Mouse (Mus musculus): ENCODE data around the gene Sh3gl3. TPM values are rescaled to one million over a fixed set of nuclear protein-coding genes. Genes with fewer than 3 reads are reported as not detected.

Gene Sh3gl3
- total and polyA plus RNA-seq, 3 experiments = not detected

DNA sequence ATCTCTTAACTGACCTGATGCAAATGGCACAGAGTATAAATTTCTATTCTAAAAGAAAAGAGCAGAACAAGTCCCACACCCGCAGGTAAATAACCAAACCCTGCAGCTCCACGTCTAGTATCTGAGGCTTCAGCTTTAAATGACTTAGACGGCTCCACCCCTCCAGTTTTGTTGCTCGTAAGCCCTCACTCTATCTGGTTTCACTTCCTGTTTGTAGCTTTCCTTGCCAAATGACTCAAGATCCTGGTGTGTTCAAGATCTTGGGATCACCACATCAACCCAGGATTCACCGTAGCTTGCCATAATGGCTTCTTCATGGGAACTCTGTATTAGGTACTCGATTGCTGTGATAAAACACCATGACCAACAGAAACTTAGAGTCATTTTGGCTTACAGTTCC is 157.2 kb downstream of the Sh3gl3 start:
- Histone ChIP-seq H3K4me1 (ENCODE audit: control insufficient read depth in 1 of 2, insufficient read depth in 2 of 2) (peaks cover 0 to 7% of the 10 kb centered on the region in 2 experiments; a peak in 1 of 4 replicates), H3K79me2 (replicated peaks; ENCODE audit: control insufficient read depth, extremely low read depth, insufficient read depth, poor library complexity, severe bottlenecking) (no peaks in the 10 kb centered on the region), H3K4me3 (replicated peaks in 1 of 3; ENCODE audit: low read depth in 2 of 3, low read length in 2 of 3, poor library complexity in 1 of 3) (no peak overlapping the region), H3K9me3 (replicated peaks; ENCODE audit: low read length) (peaks cover 3% of the 10 kb centered on the region), H3K4me2 (ENCODE audit: insufficient read depth, low read depth, poor library complexity, severe bottlenecking) (no peak overlapping the region), H3K36me3 (replicated peaks in 1 of 2; ENCODE audit: control insufficient read depth in 1 of 2, insufficient read depth in 1 of 2, low read length in 1 of 2) (no peaks in the 10 kb centered on the region), H3K9ac (ENCODE audit: insufficient read depth, low read depth) (no peak overlapping the region), H3K27me3 (replicated peaks) (peaks cover 2% of the 10 kb centered on the region), H3K27ac (ENCODE audit: insufficient read depth, low read depth) (no peak overlapping the region)
- dilution Hi-C loops (cut with MboI; ENCODE audit: extremely low pct_ligation_motif_present, extremely low pct_unique_long_range_greater_than_20kb, low sequenced_read_pairs) (no loop called here), in situ Hi-C loops (cut with MboI; ENCODE audit: low pct_ligation_motif_present, low pct_unique_long_range_greater_than_20kb, low sequenced_read_pairs) (no loop called here)
- TF ChIP-seq HCFC1 (IDR thresholded peaks at IDR 0.05; ENCODE audit: low read depth, low read length) (no peak), NELFE (IDR thresholded peaks at IDR 0.05; ENCODE audit: low read depth, low read length) (no peak), JUND (conservative IDR thresholded peaks at IDR 0.05; ENCODE audit: low read depth, low read length) (no peak), CTCF (conservative IDR thresholded peaks at IDR 0.05 in 1 of 2, IDR thresholded peaks at IDR 0.05 in 1 of 2; ENCODE audit: low read depth in 2 of 2, low read length in 2 of 2) (no peak), CHD1 (IDR thresholded peaks at IDR 0.05; ENCODE audit: low read depth, low read length) (no peak), ZMIZ1 (IDR thresholded peaks at IDR 0.05; ENCODE audit: low read depth, low read length) (no peak), MAX (IDR thresholded peaks at IDR 0.05; ENCODE audit: low read length) (no peak), EP300 (IDR thresholded peaks at IDR 0.05; ENCODE audit: low read length) (0 out of 2 replicates have a peak, but pooled peaks have one; percentile 18), TCF12 (IDR thresholded peaks at IDR 0.05; ENCODE audit: low read depth, low read length) (no peak), POLR2AphosphoS2 (IDR thresholded peaks at IDR 0.05; ENCODE audit: low read depth, low read length) (no peak), BHLHE40 (IDR thresholded peaks at IDR 0.05; ENCODE audit: low read depth, low read length) (no peak), MAZ (IDR thresholded peaks at IDR 0.05; ENCODE audit: low read depth, low read length) (no peak), SMC3 (IDR thresholded peaks at IDR 0.05; ENCODE audit: low read depth, low read length) (no peak), IRF4 (IDR thresholded peaks at IDR 0.05; ENCODE audit: low read depth, low read length) (0 out of 2 replicates have a peak, but pooled peaks have one; percentile 22), USF1 (IDR thresholded peaks at IDR 0.05; ENCODE audit: low read depth, low read length) (no peak), ZNF384 (IDR thresholded peaks at IDR 0.05; ENCODE audit: low read depth, low read length) (no peak), ETS1 (conservative IDR thresholded peaks at IDR 0.05; ENCODE audit: low read depth, low read length) (no peak)
- DNase-seq (ENCODE audit: extremely low read depth) = peak; percentile 31

DNA sequence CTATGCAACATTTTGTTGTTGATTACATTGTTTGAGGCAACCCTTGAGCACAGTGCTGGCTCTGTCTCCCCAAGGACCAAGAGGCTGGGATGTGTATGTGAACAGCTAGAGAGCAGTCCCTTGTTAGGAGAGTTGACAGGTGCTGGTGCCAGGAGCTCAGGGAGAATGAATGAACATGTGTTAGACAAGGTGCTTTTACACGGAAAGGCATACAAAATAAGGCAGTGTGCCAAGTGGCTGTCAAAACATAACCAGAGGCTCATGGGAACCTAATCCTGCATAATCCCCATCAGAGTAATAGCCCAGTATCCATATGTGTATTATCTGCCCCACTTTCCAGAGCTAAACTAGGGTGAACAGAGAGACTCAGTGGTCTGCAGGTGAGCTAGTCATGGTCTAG is 160.4 kb downstream of the Sh3gl3 start:
- dilution Hi-C loops (cut with MboI; ENCODE audit: extremely low pct_ligation_motif_present, extremely low pct_unique_long_range_greater_than_20kb, low sequenced_read_pairs) = no loop called here
- no peak overlapping the region for H3K27ac ChIP-seq (ENCODE audit: insufficient read depth, low read depth)
- H3K9me3 ChIP-seq (replicated peaks; ENCODE audit: low read length) = peaks cover 4% of the 10 kb centered on the region
- no peak overlapping the region for H3K9ac ChIP-seq (ENCODE audit: insufficient read depth, low read depth)
- H3K4me2 ChIP-seq (ENCODE audit: insufficient read depth, low read depth, poor library complexity, severe bottlenecking) = no peak overlapping the region
- H3K79me2 ChIP-seq (replicated peaks; ENCODE audit: control insufficient read depth, extremely low read depth, insufficient read depth, poor library complexity, severe bottlenecking) = no peaks in the 10 kb centered on the region
- H3K4me1 ChIP-seq (ENCODE audit: control insufficient read depth in 1 of 2, insufficient read depth in 2 of 2) = peaks cover 0 to 7% of the 10 kb centered on the region in 2 experiments; a peak in 1 of 4 replicates
- in situ Hi-C loops (cut with MboI; ENCODE audit: low pct_ligation_motif_present, low pct_unique_long_range_greater_than_20kb, low sequenced_read_pairs) = no loop called here
- no peaks in the 10 kb centered on the region for H3K36me3 ChIP-seq (replicated peaks in 1 of 2; ENCODE audit: control insufficient read depth in 1 of 2, insufficient read depth in 1 of 2, low read length in 1 of 2)
- H3K4me3 ChIP-seq (replicated peaks in 1 of 3; ENCODE audit: low read depth in 2 of 3, low read length in 2 of 3, poor library complexity in 1 of 3) = no peak overlapping the region
- TF ChIP-seq ZC3H11A (IDR thresholded peaks at IDR 0.05; ENCODE audit: low read depth, low read length) (no peak), ELF1 (IDR thresholded peaks at IDR 0.05; ENCODE audit: low read depth, low read length) (no peak)
- peaks cover 2% of the 10 kb centered on the region for H3K27me3 ChIP-seq (replicated peaks)
- DNase-seq (ENCODE audit: extremely low read depth) = no peak

All from CH12.LX (cell line).